Mouse (Mus musculus): Measurements from ENCODE around the gene Vmn2r115. TPM values are rescaled to one million over a fixed set of nuclear protein-coding genes. Genes with fewer than 3 reads are reported as not detected.
"Not testable (repeated sequence)": the region's sequence is repeated elsewhere in the genome, so short reads cannot be mapped to it uniquely, and the experiment has no call there.

The Vmn2r115 gene
- polyA plus RNA-seq (2014; fragmentation: Nextera tagmentation; extraction: Ambion mirVana): not detected in 2 replicates

- not testable (repeated sequence) for H3K9me3 ChIP-seq (ENCODE audit: control insufficient read depth, low read depth, low read length); H3K27me3 ChIP-seq (ENCODE audit: control insufficient read depth, insufficient read depth, low read length); H3K4me3 ChIP-seq (ENCODE audit: low read depth, low read length); H3K4me1 ChIP-seq (ENCODE audit: control insufficient read depth, insufficient read depth, low read length); H3K9ac ChIP-seq (replicated peaks; ENCODE audit: low read depth, low read length); H3K36me3 ChIP-seq (ENCODE audit: control insufficient read depth, insufficient read depth, low read length); H3K27ac ChIP-seq (ENCODE audit: low read length); H3K4me2 ChIP-seq (replicated peaks; ENCODE audit: low read depth, low read length); ATAC-seq (ENCODE audit: insufficient number of reproducible peaks, insufficient read depth, low FRiP score, low read depth)
- 58% methylated on average over 2 of the region's 2 CpGs for WGBS
These were observed at the start of gene Vmn2r115 for GRCm38 (mm10) chr17:23343441-23343840. TSS of gene Vmn2r115 (plus strand) at chr17:23343741.

GRCm38 (mm10) chr17:23312437-23312836, 31.1 kb upstream of the Vmn2r115 start, which contains the start of gene Vmn2r114:
TSS of gene Vmn2r114 (minus strand) at chr17:23312537.
- H3K9ac ChIP-seq (replicated peaks; ENCODE audit: low read depth, low read length); H3K4me2 ChIP-seq (replicated peaks; ENCODE audit: low read depth, low read length); H3K9me3 ChIP-seq (ENCODE audit: control insufficient read depth, low read depth, low read length); H3K4me1 ChIP-seq (ENCODE audit: control insufficient read depth, insufficient read depth, low read length); H3K27me3 ChIP-seq (ENCODE audit: control insufficient read depth, insufficient read depth, low read length); ATAC-seq (ENCODE audit: insufficient number of reproducible peaks, insufficient read depth, low FRiP score, low read depth); H3K36me3 ChIP-seq (ENCODE audit: control insufficient read depth, insufficient read depth, low read length); H3K27ac ChIP-seq (ENCODE audit: low read length); H3K4me3 ChIP-seq (ENCODE audit: low read depth, low read length): not testable (repeated sequence)
- 76% methylated on average over 2 of the region's 2 CpGs for WGBS

GRCm38 (mm10) chr17:23330657-23331056, 12.9 kb upstream of the Vmn2r115 start:
- no peaks in the 10 kb centered on the region for H3K27me3 ChIP-seq (ENCODE audit: control insufficient read depth, insufficient read depth, low read length)
- H3K36me3 ChIP-seq (ENCODE audit: control insufficient read depth, insufficient read depth, low read length): no peaks in the 10 kb centered on the region
- no peaks in the 10 kb centered on the region for H3K4me1 ChIP-seq (ENCODE audit: control insufficient read depth, insufficient read depth, low read length)
- no peak overlapping the region for H3K9ac ChIP-seq (replicated peaks; ENCODE audit: low read depth, low read length)
- 75% methylated on average over 6 of the region's 6 CpGs for WGBS
- 0 out of 2 replicates have a peak, but pooled peaks have one; percentile 63 for ATAC-seq (ENCODE audit: insufficient number of reproducible peaks, insufficient read depth, low FRiP score, low read depth)
- H3K27ac ChIP-seq (ENCODE audit: low read length): no peak overlapping the region
- H3K4me3 ChIP-seq (ENCODE audit: low read depth, low read length): no peak overlapping the region
- H3K4me2 ChIP-seq (replicated peaks; ENCODE audit: low read depth, low read length): no peak overlapping the region
- peaks cover 4% of the 10 kb centered on the region for H3K9me3 ChIP-seq (ENCODE audit: control insufficient read depth, low read depth, low read length)

GRCm38 (mm10) chr17:23351644-23352043, 8.1 kb downstream of the Vmn2r115 start:
- Histone ChIP-seq H3K4me1 (ENCODE audit: control insufficient read depth, insufficient read depth, low read length) (no peaks in the 10 kb centered on the region), H3K4me3 (ENCODE audit: low read depth, low read length) (no peak overlapping the region), H3K36me3 (ENCODE audit: control insufficient read depth, insufficient read depth, low read length) (no peaks in the 10 kb centered on the region), H3K27ac (ENCODE audit: low read length) (no peak overlapping the region), H3K9ac (replicated peaks; ENCODE audit: low read depth, low read length) (no peak overlapping the region), H3K27me3 (ENCODE audit: control insufficient read depth, insufficient read depth, low read length) (no peaks in the 10 kb centered on the region), H3K9me3 (ENCODE audit: control insufficient read depth, low read depth, low read length) (no peaks in the 10 kb centered on the region), H3K4me2 (replicated peaks; ENCODE audit: low read depth, low read length) (no peak overlapping the region)
- no peak for ATAC-seq (ENCODE audit: insufficient number of reproducible peaks, insufficient read depth, low FRiP score, low read depth)
- WGBS: 75% methylated on average over 1 of the region's 1 CpGs

DNA sequence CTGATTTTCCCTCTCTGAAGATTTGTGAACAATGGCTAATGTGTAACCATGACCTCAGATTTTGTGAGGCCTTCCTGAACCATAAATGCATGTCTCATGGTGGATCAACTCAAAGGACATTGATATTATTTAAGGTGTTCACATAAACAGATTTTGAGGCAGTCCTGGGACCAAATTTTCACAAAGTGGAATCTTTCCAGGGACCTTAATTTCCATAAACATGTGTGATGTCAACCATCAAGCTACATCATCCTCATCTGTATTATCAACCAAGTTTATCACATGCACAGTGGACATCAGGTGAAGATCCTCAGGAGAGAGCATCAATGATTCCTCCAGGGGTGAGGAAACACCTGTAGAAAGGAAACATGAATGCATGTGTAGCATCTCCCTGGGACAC, 40.8 kb downstream of the Vmn2r115 start, which contains the start of gene Vmn2r116:
Gene Vmn2r116 (plus strand): TSS at position 301 of the 400 bp plus-strand sequence.
- not testable (repeated sequence) for H3K4me2 ChIP-seq (replicated peaks; ENCODE audit: low read depth, low read length); H3K9me3 ChIP-seq (ENCODE audit: control insufficient read depth, low read depth, low read length); ATAC-seq (ENCODE audit: insufficient number of reproducible peaks, insufficient read depth, low FRiP score, low read depth)

More for the DNA sequence above, 40.8 kb downstream of the Vmn2r115 start, which contains the start of gene Vmn2r116:
- not testable (repeated sequence) for H3K9ac ChIP-seq (replicated peaks; ENCODE audit: low read depth, low read length); H3K27me3 ChIP-seq (ENCODE audit: control insufficient read depth, insufficient read depth, low read length); H3K36me3 ChIP-seq (ENCODE audit: control insufficient read depth, insufficient read depth, low read length); H3K27ac ChIP-seq (ENCODE audit: low read length); H3K4me3 ChIP-seq (ENCODE audit: low read depth, low read length); H3K4me1 ChIP-seq (ENCODE audit: control insufficient read depth, insufficient read depth, low read length)

Other genes with a start within 250 kb of the Vmn2r115 start
- 18.6 and 20.0 TPM in 2 replicates for gene Zfp40, start 150.5 kb upstream of the Vmn2r115 start, polyA plus RNA-seq (2014; fragmentation: Nextera tagmentation; extraction: Ambion mirVana)
- not detected in 2 replicates for gene Vmn2r114, start 31.2 kb upstream of the Vmn2r115 start, polyA plus RNA-seq (2014; fragmentation: Nextera tagmentation; extraction: Ambion mirVana)
- gene Vmn2r116, start 40.9 kb downstream of the Vmn2r115 start, polyA plus RNA-seq (2014; fragmentation: Nextera tagmentation; extraction: Ambion mirVana): not detected in 2 replicates
- not detected in 2 replicates for gene Vmn2r117, start 136.0 kb downstream of the Vmn2r115 start, polyA plus RNA-seq (2014; fragmentation: Nextera tagmentation; extraction: Ambion mirVana)
- 18.1 and 18.9 TPM in 2 replicates for gene Zfp213, start 220.5 kb downstream of the Vmn2r115 start, polyA plus RNA-seq (2014; fragmentation: Nextera tagmentation; extraction: Ambion mirVana)